ENCODE assay signal across 9 mouse cellular contexts in the genomic region with DNA sequence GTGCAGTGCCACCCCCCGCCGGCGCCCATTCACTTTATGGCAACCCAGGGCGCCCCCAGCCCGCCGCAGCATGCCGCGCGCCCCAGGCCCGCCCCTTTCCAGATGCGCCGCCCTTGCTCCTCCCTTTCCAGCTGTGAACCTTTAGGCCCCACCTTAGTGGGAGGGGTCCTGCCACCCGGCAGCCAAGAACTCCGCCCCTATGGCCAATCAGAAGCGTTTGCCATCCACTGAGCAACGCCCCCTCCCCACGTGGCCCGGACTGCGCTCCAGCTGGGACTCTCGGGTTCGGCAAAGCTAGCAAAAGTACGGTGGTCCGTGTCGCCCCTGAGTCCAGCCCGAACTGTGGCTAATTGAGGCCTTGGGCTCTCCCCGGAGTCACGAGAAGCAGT. TPM values are rescaled to one million over a fixed set of nuclear protein-coding genes. Genes with fewer than 3 reads are reported as not detected.
A peak's percentile ranks its signal among the peaks of the same experiment; 100 is the strongest.
DNase-seq lines count a peak whose midpoint lies in the region; ATAC-seq lines count a peak whose summit lies in the region.
"Had no signal": no experiment of that assay in that cellular context is flagged by ENCODE, and none has a peak within 500 bp of the region (broad histone marks: within the 10 kb centered on the region; RNA-seq: fewer than 3 reads in every experiment).

No protein-coding gene starts in this region.

- intact Hi-C loops in heart, postnatal 14 days (cut with DNase I): loop anchor here (5.0 kb wide), 1 partner anchor 39 kb away; no protein-coding TSS in a partner anchor

- peak overlapping the region; percentile 36; the same call in 1 of the 2 replicates for H3K9ac ChIP-seq in forebrain, embryonic 12.5 days

- peaks cover 76% of the 10 kb centered on the region for H3K27me3 ChIP-seq in forebrain, embryonic 12.5 days

- H3K4me1 ChIP-seq in forebrain, embryonic 12.5 days: peaks cover 20% of the 10 kb centered on the region

- peak; percentile 85 for DNase-seq in CD4-positive, CD25-positive, alpha-beta regulatory T cell, adult 2 months (ENCODE audit: low read depth, low spot score)
- peak; percentile 88 for DNase-seq in adrenal gland, adult 8-10 months
- DNase-seq in heart, postnatal 14 days: peak; percentile 85 to 88
- DNase-seq in layer of hippocampus, adult 9-11 months: peak; percentile 52
- DNase-seq in lung, postnatal 25 days (ENCODE audit: low spot score): peak; percentile 86
- DNase-seq in retina, postnatal 7 days (ENCODE audit: low read depth, low spot score): peak; percentile 33
- DNase-seq in thymus, postnatal 4 days: peak; percentile 83

- 0% methylated on average over 27 of the region's 27 CpGs for WGBS in forebrain, embryonic 12.5 days

- peak overlapping the region; percentile 47 for H3K4me3 ChIP-seq in forebrain, embryonic 12.5 days (replicated peaks)

- no peak overlapping the region for H3K27ac ChIP-seq in forebrain, embryonic 12.5 days

- peak overlapping the region; percentile 76 for H3K4me2 ChIP-seq in forebrain, embryonic 12.5 days

- no peaks in the 10 kb centered on the region for H3K9me3 ChIP-seq in forebrain, embryonic 12.5 days

- H3K36me3 ChIP-seq in forebrain, embryonic 12.5 days (replicated peaks): no peaks in the 10 kb centered on the region

- ATAC-seq in forebrain, embryonic 12.5 days (ENCODE audit: low FRiP score): peak; percentile 42; the same call in 1 of the 2 replicates

RNA-seq across cellular contexts. Expression of a gene that starts 0.2 kb away (rescaled TPM):
- under 1 TPM in 2 of 4 experiments, not detected in 2; 0.17 to 0.35 TPM for total RNA-seq in adrenal gland, adult 8-10 months (2022)
- 0.24 TPM in 1 of 2 replicates, not detected in the other for polyA plus RNA-seq in forebrain, embryonic 12.5 days (2016; fragmentation: Nextera tagmentation; extraction: Ambion mirVana)
- under 1 TPM in 1 of 2 experiments, not detected in 1; 0.79 TPM for total RNA-seq in heart, postnatal 14 days (2021)

RNA-seq across cellular contexts. Expression of a gene that starts 3.9 kb away (rescaled TPM):
- 100 to 1,000 TPM in 1 of 4 experiments, 10 to 100 TPM in 3; 81.0 to 101 (median 85.3) TPM for total RNA-seq in adrenal gland, adult 8-10 months (2022)
- polyA plus RNA-seq in forebrain, embryonic 12.5 days (2016; fragmentation: Nextera tagmentation; extraction: Ambion mirVana): 59.9 and 64.0 TPM in 2 replicates
- total RNA-seq in heart, postnatal 14 days (2021): 10 to 100 TPM; 50.3 to 50.7 TPM

RNA-seq across cellular contexts. Expression of a gene that starts 16.7 kb away (rescaled TPM):
- total RNA-seq in adrenal gland, adult 8-10 months (2022): 10 to 100 TPM in 2 of 4 experiments, under 1 TPM in 2; 0.28 to 43.1 (median 15.1) TPM
- not detected in 2 replicates for polyA plus RNA-seq in forebrain, embryonic 12.5 days (2016; fragmentation: Nextera tagmentation; extraction: Ambion mirVana)
- under 1 TPM in 1 of 2 experiments, not detected in 1; 0.67 TPM for total RNA-seq in heart, postnatal 14 days (2021)
- polyA plus RNA-seq: frontal cortex, adult 2 months had no signal

Comparison
In these comparisons a context has a peak if more than half of its experiments do, and no peak if none do; other contexts are left out.
1. DNase-seq: peak in every context shown above with its lines; median percentile 88 in adrenal gland, adult 8-10 months; 86 in heart, postnatal 14 days; 86 in lung, postnatal 25 days; 85 in CD4-positive, CD25-positive, alpha-beta regulatory T cell, adult 2 months; 83 in thymus, postnatal 4 days; 52 in layer of hippocampus, adult 9-11 months; 33 in retina, postnatal 7 days.